Mouse (Mus musculus) myocyte (in vitro differentiated cells): ENCODE measurements around the gene Btn1a1.

Source experiments
- MAX ChIP-seq: IDR thresholded peaks from one replicate; pipeline ENCODE4 v1.6.1; 2011; ENCODE audit warnings: low read depth, mild to moderate bottlenecking, control low read depth
- TCF12 ChIP-seq: IDR thresholded peaks from one replicate; pipeline ENCODE4 v1.6.1; 2011; ENCODE audit warnings: mild to moderate bottlenecking, control low read depth; ENCODE audit not compliant: poor library complexity, insufficient read depth, severe bottlenecking

GRCm38 (mm10) chr13:23501511-23501910, 35.8 kb upstream of the Btn1a1 start:
- TF ChIP-seq MAX = no peak
- no peak for TF ChIP-seq TCF12
